Mouse (Mus musculus) kidney, adult 18-20 months (tissue): ENCODE data around the gene Slc3a1.

Source experiments
- DNase-seq: peaks from one replicate; pipeline ENCODE4 v3.0.0; 2021

Gene Slc3a1

GRCm38 (mm10) chr17:85090120-85091099, 62.2 kb downstream of the Slc3a1 start, which contains the start of the genes Prepl and Camkmt:
TSS of gene Prepl (minus strand) at chr17:85090241.
TSS of gene Camkmt (plus strand) at chr17:85090552.
- DNase-seq, result peak; percentile 95

- DNase-seq, result no peak
Measured at GRCm38 (mm10) chr17:85091762-85092161, 63.6 kb downstream of the Slc3a1 start.

- DNase-seq, result no peak
Measured at GRCm38 (mm10) chr17:85096396-85096795, 68.2 kb downstream of the Slc3a1 start.

- no peak for DNase-seq
Measured at GRCm38 (mm10) chr17:85098677-85099323, 70.6 kb downstream of the Slc3a1 start.

- DNase-seq, result no peak
Measured at GRCm38 (mm10) chr17:85100232-85100631, 72.1 kb downstream of the Slc3a1 start.

- no peak for DNase-seq
Measured at GRCm38 (mm10) chr17:85101751-85102150, 73.6 kb downstream of the Slc3a1 start.

- DNase-seq, result no peak
Measured at GRCm38 (mm10) chr17:85103310-85103709, 75.1 kb downstream of the Slc3a1 start.

GRCm38 (mm10) chr17:85110640-85111039, 82.5 kb downstream of the Slc3a1 start:
- DNase-seq, result no peak

- DNase-seq, result no peak
Measured at GRCm38 (mm10) chr17:85113441-85113840, 85.3 kb downstream of the Slc3a1 start.
